Mouse (Mus musculus): ENCODE measurements at regions not wholly inside any gene's neighbourhood (a gene's known extent, or its start where the extent isn't known, plus 50 kb on each side); places are given as distances from the start of the nearest gene placed in this dataset.

DNA sequence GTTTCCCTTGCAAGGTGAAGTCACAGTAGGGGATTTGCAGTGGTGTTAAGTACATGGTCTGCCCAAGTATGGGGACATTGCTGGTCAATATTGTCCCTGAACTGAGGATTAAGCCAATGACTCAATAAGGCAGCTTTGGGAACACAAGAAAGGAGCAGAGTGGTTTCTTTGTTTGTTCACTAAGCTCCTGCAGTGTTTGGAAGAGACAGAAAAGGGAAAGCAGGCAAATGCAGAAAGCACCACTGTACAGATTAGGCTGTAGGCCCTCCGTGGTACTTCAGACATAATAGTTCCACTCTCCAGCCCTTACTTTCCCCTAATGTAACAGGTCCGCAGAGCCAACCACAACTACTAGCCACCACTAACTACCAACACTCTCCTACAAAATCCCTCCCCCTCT, 143.5 kb upstream of the Cpeb2 start:
- DNase-seq (ENCODE audit: low spot score in 2 of 2) = no peak

DNA sequence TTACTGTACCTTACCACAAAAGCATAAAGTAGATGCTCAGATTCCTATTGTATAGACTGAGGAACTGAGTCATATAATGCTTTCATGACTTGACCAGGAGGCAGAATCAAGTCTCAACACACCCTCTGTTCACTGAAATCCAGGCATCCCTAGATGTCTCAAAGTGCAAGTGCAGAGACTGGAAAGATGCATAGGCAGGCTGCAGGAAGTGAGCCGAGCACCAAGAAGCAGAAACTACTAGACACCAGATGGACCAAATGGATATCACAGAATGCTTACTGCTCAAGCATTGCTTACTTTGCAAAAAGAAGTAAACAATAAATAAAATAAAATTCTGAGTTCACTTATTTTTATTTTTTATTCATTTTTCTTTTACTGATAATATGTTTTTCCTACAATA, 143.0 kb upstream of the Cpeb2 start:
- no peak for DNase-seq (ENCODE audit: low spot score in 2 of 2)

DNA sequence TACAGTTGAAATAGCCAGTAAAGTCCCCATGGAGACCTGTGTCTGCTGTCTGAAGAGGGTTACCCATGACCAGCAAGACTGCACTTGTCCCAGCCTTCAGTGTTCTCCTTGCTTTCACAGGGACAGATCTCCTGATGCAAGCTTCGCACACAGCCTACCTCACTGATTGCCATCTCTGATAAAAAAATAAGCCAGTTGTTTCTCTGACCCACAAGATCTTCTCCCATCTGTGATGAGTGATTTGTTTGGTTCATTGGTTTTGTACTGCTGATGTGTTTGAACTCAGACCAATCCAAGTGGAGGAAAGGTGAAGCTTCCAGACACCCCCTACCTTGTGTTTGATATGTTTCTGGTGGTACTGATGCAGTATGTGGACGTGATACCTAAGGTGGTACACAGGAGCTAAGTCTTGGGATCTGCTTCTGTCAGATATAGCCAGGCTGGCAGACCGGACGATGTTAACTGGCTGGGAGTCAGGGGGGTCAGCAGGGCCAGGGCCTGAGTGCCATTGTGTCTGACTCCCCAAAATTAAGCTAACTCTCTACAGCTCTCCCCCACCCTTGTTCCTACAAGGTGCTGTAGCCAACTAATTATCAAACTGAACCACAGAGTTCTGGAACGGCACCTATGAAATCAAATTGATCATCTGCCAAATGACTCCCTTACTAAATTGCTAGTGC, 139.2 kb upstream of the Cpeb2 start:
- no peak for DNase-seq (ENCODE audit: low spot score in 2 of 2)

DNA sequence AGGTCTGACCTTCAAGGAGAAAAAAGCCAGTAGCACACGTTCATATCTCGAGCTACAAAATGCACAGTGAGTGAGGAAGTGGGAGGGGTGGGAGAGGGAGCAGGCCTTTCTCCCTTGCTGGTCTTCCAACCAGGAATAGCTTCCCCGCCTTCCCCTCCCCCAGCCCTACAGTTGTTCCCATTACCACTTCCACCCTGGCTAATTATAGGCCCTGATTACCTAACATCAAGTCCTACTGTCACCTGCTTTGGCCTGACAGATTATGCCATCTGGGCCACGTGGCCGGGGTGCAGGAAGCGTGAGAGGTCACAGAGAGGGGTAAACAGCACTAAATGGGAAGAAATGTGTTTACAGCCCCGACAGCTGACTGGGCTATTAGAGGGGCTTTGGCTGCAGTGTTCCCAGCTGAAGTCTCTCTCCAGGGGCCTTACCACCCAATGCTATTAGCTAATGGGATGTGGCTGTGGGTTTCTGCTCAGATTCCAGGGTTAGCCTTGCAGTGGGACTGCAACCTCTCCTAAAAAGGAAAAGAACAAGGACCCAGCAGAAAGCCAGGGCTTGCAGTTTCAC, 138.6 kb upstream of the Cpeb2 start:
- no peak for DNase-seq (ENCODE audit: low spot score in 2 of 2)

DNA sequence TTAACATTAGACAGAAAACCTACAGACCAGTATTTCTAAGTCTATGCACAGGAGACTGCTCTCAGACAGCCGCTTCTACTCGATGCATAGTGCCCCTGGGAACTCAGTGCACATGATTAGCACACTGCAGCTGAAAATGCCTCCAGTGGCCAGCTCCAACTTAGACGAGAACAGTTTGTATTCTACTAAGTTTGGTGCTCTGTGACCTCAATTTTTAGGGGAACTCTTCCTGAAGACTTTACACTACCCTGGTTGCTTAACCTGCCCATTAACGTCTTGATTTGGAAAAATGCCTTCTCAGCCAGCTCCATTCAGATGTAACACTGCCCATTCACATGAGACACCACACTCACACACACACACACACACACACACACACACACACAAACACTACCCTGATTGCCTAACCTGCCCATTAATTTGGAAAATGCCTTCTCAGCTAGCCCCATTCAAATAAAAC, 130.9 kb upstream of the Cpeb2 start:
- no peak for DNase-seq (ENCODE audit: low spot score in 2 of 2)

DNA sequence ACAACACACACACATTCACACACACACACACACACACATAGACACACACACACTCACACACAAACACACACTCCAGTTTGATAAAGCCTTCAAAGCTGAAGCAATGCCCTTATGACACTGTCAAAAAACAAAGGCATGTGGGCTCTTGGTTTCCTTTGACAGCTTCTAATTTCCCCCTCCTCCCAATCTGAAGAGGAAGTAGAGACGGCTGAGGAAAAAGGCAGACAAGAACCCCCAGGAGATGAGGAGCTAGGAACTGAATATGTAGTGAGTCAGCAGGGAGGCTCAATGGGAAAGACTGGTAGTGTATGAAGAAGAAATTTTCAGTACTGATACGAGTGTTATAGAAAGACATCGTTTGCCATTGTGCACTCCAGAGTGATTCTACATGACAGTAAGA, 130.4 kb upstream of the Cpeb2 start:
- DNase-seq (ENCODE audit: low spot score in 2 of 2) = no peak

DNA sequence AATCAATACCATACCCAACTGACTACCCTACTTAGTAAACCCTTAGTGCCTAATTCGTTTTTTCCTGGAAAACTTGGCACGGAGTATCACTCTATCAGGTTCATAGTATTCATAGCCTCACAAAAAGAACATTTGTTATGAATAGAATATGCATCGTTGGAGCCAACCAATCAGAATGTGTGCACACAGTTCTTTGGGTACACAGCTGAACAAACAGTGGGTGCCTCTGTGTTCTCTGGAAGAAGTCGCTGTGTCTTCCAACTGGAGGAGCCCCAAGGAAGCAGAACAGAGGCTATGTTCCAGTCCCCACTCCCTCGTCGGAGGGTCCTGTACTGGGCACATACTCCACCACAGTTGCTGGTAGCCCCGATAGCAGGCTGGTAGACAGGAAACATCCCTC, 129.2 kb upstream of the Cpeb2 start:
- no peak for DNase-seq (ENCODE audit: low spot score in 2 of 2)

DNA sequence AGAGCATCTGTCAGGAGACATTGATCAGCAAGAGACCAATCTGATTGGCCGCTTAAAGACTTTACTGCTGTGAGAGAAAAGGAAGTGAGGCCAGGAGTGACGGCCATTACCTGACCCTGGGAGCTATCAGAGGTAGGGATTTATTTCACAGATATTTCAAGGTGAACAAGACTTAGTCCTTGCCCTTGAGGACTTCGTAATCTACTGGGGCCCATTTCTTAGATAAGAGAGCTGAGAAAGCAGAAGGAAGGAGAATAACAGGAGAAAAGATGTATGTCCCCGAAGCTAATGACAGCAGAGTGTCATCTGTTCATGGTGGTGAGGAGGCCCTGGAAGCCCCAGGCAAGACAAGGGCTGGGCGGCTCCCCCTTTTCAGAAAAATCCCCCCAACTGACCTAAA, 127.4 kb upstream of the Cpeb2 start:
- DNase-seq (ENCODE audit: low spot score in 2 of 2) = no peak

DNA sequence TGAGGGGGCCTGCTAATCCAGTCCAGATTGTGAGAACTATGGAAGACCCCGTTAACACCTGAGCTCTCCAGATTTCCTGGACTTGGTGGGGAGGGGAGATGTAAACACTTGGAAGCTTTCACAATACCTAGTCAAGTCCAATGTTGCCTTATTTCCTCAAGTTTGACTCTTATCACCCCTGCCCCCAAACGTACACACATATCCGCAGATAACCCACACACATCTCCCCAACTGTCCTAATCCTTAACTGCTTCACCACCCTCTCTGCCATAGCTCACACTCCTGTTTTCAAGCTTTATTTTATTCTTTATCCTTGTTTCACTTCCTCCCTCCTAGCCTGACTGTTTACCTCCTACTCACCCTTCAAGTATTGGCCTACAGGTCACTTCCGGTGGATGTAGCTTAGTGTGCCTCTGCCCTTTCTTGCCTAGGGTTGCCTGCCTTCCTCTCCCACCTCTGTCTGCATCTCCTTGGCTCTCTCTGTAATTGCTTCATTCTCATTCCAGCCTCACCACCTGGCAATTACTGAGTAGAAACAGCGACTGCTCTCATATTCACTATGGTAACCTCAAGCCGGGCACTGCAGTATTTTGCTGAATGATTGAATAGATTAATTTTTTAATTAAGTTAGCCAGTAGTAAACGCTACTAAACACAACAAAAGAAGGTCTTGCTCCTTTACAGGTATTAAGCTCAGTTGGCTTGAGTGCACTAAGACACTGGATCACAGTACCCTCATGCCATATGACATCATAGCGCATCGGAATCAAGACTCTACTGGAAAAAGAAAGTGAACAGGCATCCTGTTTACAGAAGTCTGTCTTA, 125.3 kb upstream of the Cpeb2 start:
- DNase-seq (ENCODE audit: low spot score in 2 of 2) = no peak

DNA sequence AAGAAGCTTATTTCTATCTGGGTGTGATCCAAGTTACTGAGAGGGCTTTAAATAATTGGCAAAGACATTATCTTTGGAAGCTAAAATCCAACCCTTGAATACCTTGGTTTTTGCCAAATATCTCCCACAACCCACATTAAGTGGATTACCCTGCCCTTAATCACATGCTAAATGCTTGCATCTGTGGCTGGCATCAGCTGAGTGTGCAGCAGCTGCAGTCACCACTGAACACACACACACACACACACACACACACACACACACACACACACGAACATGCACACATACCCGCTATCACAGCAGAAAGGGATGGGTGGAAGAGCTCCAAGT, 124.7 kb upstream of the Cpeb2 start:
- DNase-seq (ENCODE audit: low spot score in 2 of 2) = no peak

DNA sequence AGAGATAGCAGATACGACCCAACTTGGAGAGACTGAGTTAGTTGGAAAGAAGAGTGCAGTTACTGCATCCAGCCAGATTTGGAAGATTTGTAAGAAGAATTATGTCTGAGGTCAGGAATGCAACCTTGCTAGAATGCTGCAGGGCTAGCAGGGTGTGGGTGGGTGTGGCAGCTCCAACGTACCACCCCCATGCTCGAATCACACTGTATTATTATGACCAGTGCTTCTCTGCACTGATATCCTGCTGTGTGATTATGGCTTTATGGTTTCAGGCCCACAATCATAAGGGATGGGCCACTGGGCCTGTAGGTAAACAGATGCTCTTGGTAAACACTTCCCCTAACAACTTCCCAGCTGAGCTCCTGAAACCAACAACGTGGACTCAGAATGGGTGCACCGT, 122.8 kb upstream of the Cpeb2 start:
- DNase-seq (ENCODE audit: low spot score in 2 of 2) = no peak

DNA sequence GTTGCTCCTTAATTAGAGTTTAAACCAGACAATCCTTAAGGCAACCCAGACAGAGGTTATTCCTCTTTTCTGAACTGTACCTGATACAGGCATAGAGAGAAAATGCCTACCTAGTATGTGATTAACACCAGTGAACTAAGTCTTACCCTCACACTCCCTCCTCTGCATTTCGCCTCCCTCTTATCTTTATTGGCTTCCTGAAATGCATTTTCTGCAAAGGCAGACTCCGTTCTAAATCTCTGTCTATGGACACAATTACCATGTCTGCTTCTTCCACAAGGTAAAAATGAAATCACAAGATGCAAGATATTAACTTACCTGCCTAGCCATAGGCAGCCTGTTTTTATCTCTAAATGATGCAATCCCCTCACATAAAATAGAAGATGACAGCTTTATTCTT, 121.2 kb upstream of the Cpeb2 start:
- DNase-seq (ENCODE audit: low spot score in 2 of 2) = no peak

DNA sequence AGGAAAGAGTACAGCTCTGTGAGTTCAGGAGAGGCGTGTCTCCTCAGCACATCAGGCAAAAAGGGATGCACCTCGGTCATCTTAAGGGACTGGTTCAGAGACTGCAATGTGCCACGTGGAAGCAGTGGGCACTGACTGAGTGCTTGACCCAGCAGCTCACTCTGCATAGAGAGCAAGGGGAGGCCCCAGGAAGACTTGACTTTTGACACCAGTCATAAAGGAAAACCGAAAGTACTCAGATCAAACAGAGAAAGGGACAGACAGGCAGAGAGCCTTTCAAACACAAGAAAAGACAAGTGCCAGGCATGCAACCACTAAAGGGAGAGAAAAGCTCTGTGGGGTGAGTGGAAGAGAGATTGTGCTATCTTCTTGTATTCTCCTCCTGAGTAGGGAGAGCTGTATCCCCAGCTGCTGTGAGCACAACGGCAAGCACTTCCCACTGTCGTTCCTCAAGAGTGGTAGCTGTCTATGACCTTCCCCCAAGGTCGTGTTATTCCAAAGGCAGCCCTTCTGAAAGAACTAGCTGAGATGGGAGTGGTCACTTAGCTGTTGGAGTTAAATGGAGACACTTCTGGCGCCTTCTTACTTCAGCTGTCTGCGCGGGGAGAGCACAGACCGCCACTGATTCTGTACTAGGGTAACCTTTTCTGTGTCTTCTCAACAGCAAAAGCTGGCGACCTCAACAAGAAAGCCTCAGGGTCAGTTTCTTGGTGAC, 119.4 kb upstream of the Cpeb2 start:
- DNase-seq (ENCODE audit: low spot score in 2 of 2) = no peak

DNA sequence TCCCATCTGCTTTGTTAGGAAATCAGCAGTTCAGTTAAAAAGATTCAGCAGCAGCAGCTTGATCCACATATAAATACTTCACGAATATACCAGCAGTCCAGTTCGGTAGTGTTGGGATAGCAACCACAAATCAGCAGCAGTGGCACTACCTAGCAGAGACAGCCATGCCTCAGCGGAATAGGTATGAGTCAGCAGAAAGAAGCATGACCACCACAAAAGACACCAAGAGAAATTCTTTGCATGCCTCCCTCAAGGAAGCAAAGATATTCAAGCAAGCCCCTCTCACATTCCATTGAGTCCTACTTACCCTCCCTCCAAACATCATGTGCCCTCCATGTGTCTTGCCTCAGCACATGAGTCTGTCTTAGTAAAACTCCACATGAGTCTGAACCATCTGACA, 117.5 kb upstream of the Cpeb2 start:
- no peak for DNase-seq (ENCODE audit: low spot score in 2 of 2)

DNA sequence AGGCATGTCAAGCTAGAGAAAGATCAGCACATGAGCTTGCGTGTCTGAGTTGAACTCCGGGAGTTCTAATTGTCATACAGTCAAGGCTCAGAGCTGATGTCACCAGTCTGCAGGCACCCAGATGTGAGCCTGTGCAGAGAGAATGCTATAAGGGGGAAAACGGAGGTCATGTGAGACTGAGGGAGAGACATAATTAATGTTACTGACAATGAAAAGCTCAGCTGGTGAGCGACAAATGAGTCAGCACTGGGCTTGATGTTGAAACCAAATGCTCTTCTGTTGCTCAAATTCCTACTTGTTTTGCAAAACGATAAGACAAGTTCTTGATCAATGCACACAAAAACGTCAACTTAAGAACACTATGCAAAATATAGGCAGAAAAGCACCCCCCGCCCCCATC, 116.1 kb upstream of the Cpeb2 start:
- DNase-seq (ENCODE audit: low spot score in 2 of 2) = no peak

DNA sequence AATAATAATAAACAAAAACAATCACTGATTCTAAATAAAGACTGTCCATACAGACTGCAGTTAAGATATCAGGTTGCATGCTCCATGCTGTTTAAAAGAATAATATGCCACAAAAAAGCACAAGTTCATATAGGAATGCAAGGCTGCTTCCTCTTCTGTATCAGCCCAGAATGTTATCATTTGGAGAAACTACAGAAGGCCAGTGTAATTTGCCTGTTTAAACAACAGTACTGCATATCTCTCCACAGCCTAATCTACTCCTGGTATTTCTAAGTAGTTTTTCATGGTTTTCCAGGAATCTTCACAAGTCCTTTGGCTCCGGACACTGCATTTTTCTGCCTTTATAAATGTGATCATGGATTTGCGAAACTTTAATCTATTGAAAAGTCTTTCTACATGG, 111.9 kb upstream of the Cpeb2 start:
- no peak for DNase-seq (ENCODE audit: low spot score in 2 of 2)

DNA sequence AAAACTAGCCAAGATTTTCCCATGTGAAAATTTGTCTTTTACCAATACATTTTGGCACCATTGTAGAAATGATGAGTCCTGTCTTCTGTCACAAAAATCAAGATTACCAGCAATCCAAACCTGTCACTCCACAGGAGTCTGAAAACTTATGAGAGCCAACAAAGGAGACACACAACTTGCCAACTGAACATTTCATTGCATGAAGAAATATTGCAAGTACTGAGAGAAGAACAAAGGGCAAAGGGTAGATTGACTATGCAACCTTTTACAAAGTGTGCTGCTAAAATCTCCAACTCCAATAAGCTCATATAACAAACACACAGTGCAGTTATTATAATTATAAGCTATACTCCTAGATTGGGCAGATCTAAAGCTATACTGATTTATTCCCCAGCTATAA, 108.7 kb upstream of the Cpeb2 start:
- no peak for DNase-seq (ENCODE audit: low spot score in 2 of 2)

DNA sequence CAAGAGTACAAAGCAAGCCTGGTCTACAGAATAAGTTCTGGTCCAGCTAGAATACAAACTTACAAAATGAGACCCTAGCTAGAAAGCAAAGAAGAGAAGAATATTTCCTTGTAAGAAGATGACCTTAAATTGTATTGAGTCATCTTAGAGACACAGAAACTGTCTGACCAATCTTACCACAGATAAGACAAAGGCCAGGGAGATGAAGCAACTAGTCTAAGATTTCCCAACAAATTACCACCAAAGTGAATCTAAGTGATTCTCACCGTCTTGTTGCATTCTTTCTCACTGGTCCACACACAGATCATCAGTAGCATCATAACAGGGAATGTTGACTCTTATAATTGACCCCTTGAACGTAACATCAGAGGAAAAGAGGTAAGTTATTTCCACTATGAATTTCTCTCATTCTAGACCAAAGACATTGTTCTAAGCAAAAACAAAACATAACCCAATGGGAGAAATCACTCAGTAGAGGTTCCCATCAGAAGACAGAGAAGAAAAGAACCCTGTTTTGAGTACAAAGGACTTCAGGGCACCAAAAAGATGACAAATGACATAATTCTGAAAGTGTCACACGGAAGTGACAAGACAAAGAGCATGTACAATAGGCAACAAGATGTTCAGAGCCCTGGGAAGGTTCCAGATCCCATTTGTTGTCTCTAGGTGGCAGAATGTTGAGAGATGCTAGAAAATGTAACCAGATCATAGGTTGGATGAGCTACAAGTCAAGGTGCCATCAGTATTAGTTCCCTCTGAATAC, 107.0 kb upstream of the Cpeb2 start:
- no peak for DNase-seq (ENCODE audit: low spot score in 2 of 2)

DNA sequence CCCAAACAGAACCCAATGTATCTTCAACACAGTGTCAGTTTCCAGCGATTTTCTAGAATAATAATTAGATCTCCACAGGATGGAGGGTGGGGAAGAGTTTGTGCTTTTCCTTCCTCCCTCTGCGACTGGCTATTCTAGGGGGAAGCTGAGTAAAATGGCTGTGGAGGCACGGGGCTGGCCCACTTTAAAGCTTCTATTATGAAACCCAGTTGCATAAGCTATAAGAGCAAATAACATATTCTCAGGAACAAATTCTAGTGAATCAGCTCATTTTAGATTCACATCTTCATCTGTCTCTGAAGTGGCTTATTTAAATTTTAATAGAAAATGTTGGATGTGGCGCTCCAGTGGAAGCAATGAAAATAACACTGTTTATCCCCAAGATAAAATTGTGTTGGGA, 102.6 kb upstream of the Cpeb2 start:
- no peak for DNase-seq (ENCODE audit: low spot score in 2 of 2)

DNA sequence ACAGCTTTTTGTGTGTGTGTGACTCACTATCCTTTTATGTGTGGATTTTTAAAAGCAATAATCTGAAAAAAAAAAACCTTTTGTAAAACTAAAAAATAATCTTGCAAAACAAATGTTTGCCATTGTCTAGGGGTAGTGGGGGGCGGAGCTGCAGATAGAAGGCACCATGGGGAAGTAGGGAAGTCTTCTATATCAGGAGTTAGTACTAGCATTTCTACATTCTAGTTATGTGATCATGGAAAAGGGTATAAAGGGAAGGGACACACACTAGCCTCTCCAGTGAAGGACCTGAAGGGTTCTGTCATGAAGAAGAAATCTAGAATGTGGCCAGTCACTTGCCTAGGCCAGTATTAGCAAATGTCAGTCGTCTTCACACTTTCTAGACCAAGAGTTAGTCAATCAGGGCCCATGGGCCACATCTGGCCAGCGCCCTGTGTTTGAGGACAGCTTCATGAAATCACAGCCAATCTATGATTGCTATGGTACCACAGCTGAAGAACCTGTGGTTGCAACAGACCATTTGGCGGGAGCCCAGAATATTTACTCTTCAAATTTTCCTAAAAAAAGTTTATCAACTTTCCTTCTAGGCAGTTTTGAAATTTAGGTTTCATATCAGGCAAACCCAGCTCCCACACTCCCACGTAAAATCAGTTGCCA, 101.9 kb upstream of the Cpeb2 start:
- no peak for DNase-seq (ENCODE audit: low spot score in 2 of 2)

DNA sequence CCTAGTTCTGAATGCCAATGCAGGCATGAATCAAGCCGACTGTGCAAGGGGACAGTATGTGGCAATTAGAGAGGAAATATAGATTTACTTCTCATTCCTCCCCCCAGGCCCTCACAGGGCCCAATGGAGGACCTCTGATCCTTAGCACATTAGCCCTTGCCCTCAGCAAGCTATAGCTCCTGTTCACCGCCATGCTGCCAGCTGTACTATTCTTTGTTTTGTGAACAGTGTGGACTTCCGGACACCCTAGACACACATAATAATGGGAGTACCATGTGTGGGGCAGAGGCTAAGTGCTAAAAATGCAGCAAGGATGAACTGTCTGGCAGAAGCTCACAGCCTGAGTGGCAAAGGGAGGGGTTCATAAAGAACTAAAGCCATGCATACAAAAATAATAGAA, 99.3 kb upstream of the Cpeb2 start:
- no peak for DNase-seq (ENCODE audit: low spot score in 2 of 2)

Measured in urinary bladder, postnatal 4 days (tissue).